Mouse (Mus musculus): ENCODE measurements at regions not wholly inside any gene's neighbourhood (a gene's known extent, or its start where the extent isn't known, plus 50 kb on each side); places are given as distances from the start of the nearest gene placed in this dataset.

DNA sequence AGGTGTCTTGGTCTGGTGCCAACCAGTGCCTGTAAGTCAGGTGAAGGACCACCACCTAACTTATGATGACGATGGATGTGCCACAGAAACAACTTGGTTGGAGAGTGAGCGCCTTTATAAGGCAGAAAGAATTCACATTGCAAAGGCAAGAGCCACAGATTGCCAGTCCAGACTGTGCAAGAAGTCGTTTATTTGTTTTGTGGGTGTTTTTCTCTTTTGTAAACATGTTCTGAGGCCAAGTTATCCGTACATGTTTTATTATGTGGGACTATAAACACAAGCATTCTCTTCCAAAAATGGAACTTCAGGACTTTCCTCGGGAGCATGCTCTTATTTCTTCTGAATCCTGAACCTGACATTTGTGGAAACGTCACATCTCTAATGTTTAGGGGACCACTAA is 369.8 kb upstream of the Nt5c1b start:
- Histone ChIP-seq H3K4me2 (replicated peaks; ENCODE audit: low read depth, low read length, severe bottlenecking) (no peak overlapping the region), H3K4me1 (ENCODE audit: control insufficient read depth, insufficient read depth, low read length) (peaks cover 18% of the 10 kb centered on the region), H3K27ac (replicated peaks; ENCODE audit: low read depth, low read length) (no peak overlapping the region), H3K36me3 (ENCODE audit: control insufficient read depth, insufficient read depth, low read length) (no peaks in the 10 kb centered on the region), H3K9me3 (ENCODE audit: control insufficient read depth, low read length) (no peaks in the 10 kb centered on the region), H3K27me3 (ENCODE audit: control insufficient read depth, insufficient read depth, low read length) (no peaks in the 10 kb centered on the region), H3K9ac (ENCODE audit: low read depth, low read length, severe bottlenecking) (no peak overlapping the region), H3K4me3 (replicated peaks; ENCODE audit: low read length) (no peak overlapping the region)
- ATAC-seq (ENCODE audit: low FRiP score, low read depth): no peak
- no peak for DNase-seq (ENCODE audit: low spot score)
- 65% methylated on average over 6 of the region's 6 CpGs for WGBS
- no peak for TF ChIP-seq POLR2A (IDR thresholded peaks at IDR 0.05; ENCODE audit: borderline replicate concordance, extremely low read depth, insufficient read depth, insufficient read length)

- no peak for DNase-seq (ENCODE audit: low spot score)
- Histone ChIP-seq H3K36me3 (ENCODE audit: control insufficient read depth, insufficient read depth, low read length) (no peaks in the 10 kb centered on the region), H3K27me3 (ENCODE audit: control insufficient read depth, insufficient read depth, low read length) (no peaks in the 10 kb centered on the region), H3K4me3 (replicated peaks; ENCODE audit: low read length) (no peak overlapping the region), H3K27ac (replicated peaks; ENCODE audit: low read depth, low read length) (no peak overlapping the region), H3K4me1 (ENCODE audit: control insufficient read depth, insufficient read depth, low read length) (no peaks in the 10 kb centered on the region), H3K4me2 (replicated peaks; ENCODE audit: low read depth, low read length, severe bottlenecking) (no peak overlapping the region), H3K9ac (ENCODE audit: low read depth, low read length, severe bottlenecking) (no peak overlapping the region), H3K9me3 (ENCODE audit: control insufficient read depth, low read length) (no peaks in the 10 kb centered on the region)
- 70% methylated on average over 3 of the region's 3 CpGs for WGBS
- no peak for TF ChIP-seq POLR2A (IDR thresholded peaks at IDR 0.05; ENCODE audit: borderline replicate concordance, extremely low read depth, insufficient read depth, insufficient read length)
- no peak for ATAC-seq (ENCODE audit: low FRiP score, low read depth)
These were observed 361.3 kb upstream of the Nt5c1b start for GRCm38 (mm10) chr12:10008473-10008872.

GRCm38 (mm10) chr12:10016710-10017581 is 352.8 kb upstream of the Nt5c1b start:
- no peaks in the 10 kb centered on the region for H3K27me3 ChIP-seq (ENCODE audit: control insufficient read depth, insufficient read depth, low read length)
- H3K4me2 ChIP-seq (replicated peaks; ENCODE audit: low read depth, low read length, severe bottlenecking): no peak overlapping the region
- H3K36me3 ChIP-seq (ENCODE audit: control insufficient read depth, insufficient read depth, low read length): no peaks in the 10 kb centered on the region
- no peak for TF ChIP-seq POLR2A (IDR thresholded peaks at IDR 0.05; ENCODE audit: borderline replicate concordance, extremely low read depth, insufficient read depth, insufficient read length)
- H3K27ac ChIP-seq (replicated peaks; ENCODE audit: low read depth, low read length): no peak overlapping the region
- no peak overlapping the region for H3K4me3 ChIP-seq (replicated peaks; ENCODE audit: low read length)
- no peak overlapping the region for H3K9ac ChIP-seq (ENCODE audit: low read depth, low read length, severe bottlenecking)
- H3K4me1 ChIP-seq (ENCODE audit: control insufficient read depth, insufficient read depth, low read length): no peaks in the 10 kb centered on the region
- DNase-seq (ENCODE audit: low spot score): no peak
- WGBS: 73% methylated on average over 15 of the region's 15 CpGs
- no peaks in the 10 kb centered on the region for H3K9me3 ChIP-seq (ENCODE audit: control insufficient read depth, low read length)
- no peak for ATAC-seq (ENCODE audit: low FRiP score, low read depth)

- WGBS: 27% methylated on average over 8 of the region's 8 CpGs
- DNase-seq (ENCODE audit: low spot score) (peak; percentile 10), ATAC-seq (ENCODE audit: low FRiP score, low read depth) (no peak)
- no peak overlapping the region for H3K4me3 ChIP-seq (replicated peaks; ENCODE audit: low read length)
- H3K36me3 ChIP-seq (ENCODE audit: control insufficient read depth, insufficient read depth, low read length): no peaks in the 10 kb centered on the region
- no peaks in the 10 kb centered on the region for H3K27me3 ChIP-seq (ENCODE audit: control insufficient read depth, insufficient read depth, low read length)
- H3K9me3 ChIP-seq (ENCODE audit: control insufficient read depth, low read length): no peaks in the 10 kb centered on the region
- H3K27ac ChIP-seq (replicated peaks; ENCODE audit: low read depth, low read length): no peak overlapping the region
- no peak for TF ChIP-seq POLR2A (IDR thresholded peaks at IDR 0.05; ENCODE audit: borderline replicate concordance, extremely low read depth, insufficient read depth, insufficient read length)
- H3K4me1 ChIP-seq (ENCODE audit: control insufficient read depth, insufficient read depth, low read length): no peaks in the 10 kb centered on the region
- no peak overlapping the region for H3K9ac ChIP-seq (ENCODE audit: low read depth, low read length, severe bottlenecking)
- no peak overlapping the region for H3K4me2 ChIP-seq (replicated peaks; ENCODE audit: low read depth, low read length, severe bottlenecking)
These were observed 334.3 kb upstream of the Nt5c1b start for GRCm38 (mm10) chr12:10035479-10035878.

GRCm38 (mm10) chr12:10062006-10062514 is 307.7 kb upstream of the Nt5c1b start:
- no peak for TF ChIP-seq POLR2A (IDR thresholded peaks at IDR 0.05; ENCODE audit: borderline replicate concordance, extremely low read depth, insufficient read depth, insufficient read length)
- 10% methylated on average over 1 of the region's 1 CpGs for WGBS
- H3K27me3 ChIP-seq (ENCODE audit: control insufficient read depth, insufficient read depth, low read length): no peaks in the 10 kb centered on the region
- H3K9me3 ChIP-seq (ENCODE audit: control insufficient read depth, low read length): no peaks in the 10 kb centered on the region
- DNase-seq (ENCODE audit: low spot score): peak; percentile 47
- H3K4me1 ChIP-seq (ENCODE audit: control insufficient read depth, insufficient read depth, low read length): no peaks in the 10 kb centered on the region
- no peak for ATAC-seq (ENCODE audit: low FRiP score, low read depth)
- no peak overlapping the region for H3K27ac ChIP-seq (replicated peaks; ENCODE audit: low read depth, low read length)
- no peak overlapping the region for H3K4me3 ChIP-seq (replicated peaks; ENCODE audit: low read length)
- no peak overlapping the region for H3K9ac ChIP-seq (ENCODE audit: low read depth, low read length, severe bottlenecking)
- no peaks in the 10 kb centered on the region for H3K36me3 ChIP-seq (ENCODE audit: control insufficient read depth, insufficient read depth, low read length)
- H3K4me2 ChIP-seq (replicated peaks; ENCODE audit: low read depth, low read length, severe bottlenecking): no peak overlapping the region
